Mouse (Mus musculus) left cerebral cortex, postnatal 25 days (tissue): Measurements from ENCODE around the gene Cfap46. TPM values are rescaled to one million over a fixed set of nuclear protein-coding genes. Genes with fewer than 3 reads are reported as not detected.

Source experiments
- total RNA-seq, 2 experiments: library from RNA; stranded (reverse); gene quantifications; 2 replicates each; pipeline ENCODE4 v1.2.3; 2021

Gene Cfap46
- total RNA-seq, 2 experiments from 2014 or later, result 3.1 to 3.3 TPM

Other genes starting within 250 kb of the Cfap46 start
- 1 to 10 TPM; 6.8 to 7.8 TPM for gene Nkx6-2, start 101.0 kb downstream of the Cfap46 start, total RNA-seq
- 10 to 100 TPM; 52.6 to 71.6 TPM for gene Adgra1, start 150.4 kb upstream of the Cfap46 start, total RNA-seq
- 10 to 100 TPM; 54.4 to 58.6 TPM for gene Kndc1, start 210.9 kb upstream of the Cfap46 start, total RNA-seq